Mouse (Mus musculus) heart, embryonic 11.5 days (tissue): Measurements from ENCODE around the gene Galnt14. TPM values are rescaled to one million over a fixed set of nuclear protein-coding genes. Genes with fewer than 3 reads are reported as not detected.

Source experiments
- ATAC-seq: fragments of 200-750 bp; cut with Nextera tagmentation; replicated peaks from 2 replicates; pipeline ENCODE4 v1.8.0; 2017; ENCODE audit warnings: moderate library complexity; ENCODE audit not compliant: insufficient number of reproducible peaks, low FRiP score, low TSS enrichment
- H3K27ac ChIP-seq: fragments of 300-500 bp; sonication (generic); 2 replicates; pipeline ENCODE4 v1.5.1; 2014; ENCODE audit warnings: mild to moderate bottlenecking, low read depth, low read length
- H3K27me3 ChIP-seq: fragments of 300-500 bp; sonication (generic); 2 replicates; pipeline ENCODE4 v1.6.1; 2014; ENCODE audit warnings: mild to moderate bottlenecking, low read length, mixed read lengths; ENCODE audit not compliant: control insufficient read depth, insufficient read depth
- H3K36me3 ChIP-seq: fragments of 300-500 bp; sonication (generic); 2 replicates; pipeline ENCODE4 v1.6.1; 2014; ENCODE audit warnings: mild to moderate bottlenecking, low read length, moderate library complexity, mixed read lengths; ENCODE audit not compliant: control insufficient read depth, insufficient read depth
- H3K4me1 ChIP-seq: fragments of 300-500 bp; sonication (generic); 2 replicates; pipeline ENCODE4 v1.6.1; 2014; ENCODE audit warnings: low read length; ENCODE audit not compliant: control insufficient read depth, insufficient read depth
- H3K4me2 ChIP-seq: fragments of 300-500 bp; sonication (generic); 2 replicates; pipeline ENCODE4 v1.6.1; 2014; ENCODE audit warnings: mild to moderate bottlenecking, moderate library complexity
- H3K4me3 ChIP-seq: fragments of 300-500 bp; sonication (generic); 2 replicates; pipeline ENCODE4 v1.5.1; 2014; ENCODE audit warnings: low read depth, low read length
- H3K9ac ChIP-seq: fragments of 300-500 bp; sonication (generic); 2 replicates; pipeline ENCODE4 v1.6.1; 2014; ENCODE audit warnings: mild to moderate bottlenecking, low read depth, low read length, moderate library complexity
- H3K9me3 ChIP-seq: fragments of 300-500 bp; sonication (generic); replicated peaks from 2 replicates; pipeline ENCODE4 v1.6.1; 2016; ENCODE audit warnings: low read length; ENCODE audit not compliant: control insufficient read depth
- WGBS: fragments of 180-500 bp; shearing (Covaris S2); extraction: QIAGEN DNeasy Blood & Tissue Kit; methylation state at CpG from one replicate; pipeline ENCODE4 v1.1.7; 2014; ENCODE audit not compliant: insufficient replicate concordance; 5-methylcytosine and 5-hydroxymethylcytosine counted together
- polyA plus RNA-seq: library from polyadenylated mRNA; unstranded; fragments of >200 nt; fragmentation: Nextera tagmentation; extraction: Ambion mirVana; gene quantifications from 2 replicates; pipeline ENCODE4 v1.2.1, GENCODE M21; 2014

The Galnt14 gene
- polyA plus RNA-seq, 1 experiment from 2014 or later = 2.1 TPM

GRCm38 (mm10) chr17:73572440-73572839 lies 137.8 kb downstream of the Galnt14 start:
- H3K4me3 ChIP-seq = no peak overlapping the region
- peaks cover 13% of the 10 kb centered on the region; the same call in 1 of the 2 replicates for H3K4me1 ChIP-seq
- H3K4me2 ChIP-seq = no peak overlapping the region
- no peak overlapping the region for H3K27ac ChIP-seq
- H3K36me3 ChIP-seq = no peaks in the 10 kb centered on the region
- ATAC-seq = no peak
- no peak overlapping the region for H3K9ac ChIP-seq
- H3K9me3 ChIP-seq = no peaks in the 10 kb centered on the region
- 71% methylated on average over 5 of the region's 5 CpGs for WGBS
- H3K27me3 ChIP-seq = no peaks in the 10 kb centered on the region

GRCm38 (mm10) chr17:73571961-73572360 lies 138.3 kb downstream of the Galnt14 start:
- WGBS = 62% methylated on average over 4 of the region's 4 CpGs
- no peaks in the 10 kb centered on the region for H3K9me3 ChIP-seq
- no peak overlapping the region for H3K9ac ChIP-seq
- H3K4me3 ChIP-seq = no peak overlapping the region
- no peaks in the 10 kb centered on the region for H3K27me3 ChIP-seq
- no peak overlapping the region for H3K4me2 ChIP-seq
- H3K27ac ChIP-seq = no peak overlapping the region
- no peak for ATAC-seq
- H3K36me3 ChIP-seq = no peaks in the 10 kb centered on the region
- peaks cover 13% of the 10 kb centered on the region; the same call in 1 of the 2 replicates for H3K4me1 ChIP-seq

- Histone ChIP-seq H3K4me3 (no peak overlapping the region), H3K4me2 (no peak overlapping the region), H3K9ac (no peak overlapping the region), H3K27me3 (no peaks in the 10 kb centered on the region), H3K36me3 (no peaks in the 10 kb centered on the region), H3K9me3 (no peaks in the 10 kb centered on the region), H3K27ac (no peak overlapping the region), H3K4me1 (0 out of 2 replicates have a peak, but pooled peaks cover under 1% of the 10 kb centered on the region)
- no peak for ATAC-seq
- 67% methylated on average over 9 of the region's 9 CpGs for WGBS
Observed at GRCm38 (mm10) chr17:73568204-73568603, 142.0 kb downstream of the Galnt14 start.

GRCm38 (mm10) chr17:73561149-73561548 lies 149.1 kb downstream of the Galnt14 start:
- no peak overlapping the region for H3K4me2 ChIP-seq
- no peak overlapping the region for H3K9ac ChIP-seq
- no peaks in the 10 kb centered on the region for H3K9me3 ChIP-seq
- no peak overlapping the region for H3K4me3 ChIP-seq
- no peaks in the 10 kb centered on the region for H3K27me3 ChIP-seq
- no peak overlapping the region for H3K27ac ChIP-seq
- ATAC-seq = no peak
- H3K36me3 ChIP-seq = no peaks in the 10 kb centered on the region
- no peaks in the 10 kb centered on the region for H3K4me1 ChIP-seq
- WGBS = 49% methylated on average over 3 of the region's 3 CpGs

GRCm38 (mm10) chr17:73560208-73560784 lies 150.0 kb downstream of the Galnt14 start:
- ATAC-seq = no peak
- H3K36me3 ChIP-seq = no peaks in the 10 kb centered on the region
- no peak overlapping the region for H3K4me2 ChIP-seq
- no peak overlapping the region for H3K27ac ChIP-seq
- WGBS = 64% methylated on average over 5 of the region's 5 CpGs
- no peaks in the 10 kb centered on the region for H3K27me3 ChIP-seq
- no peak overlapping the region for H3K9ac ChIP-seq
- no peak overlapping the region for H3K4me3 ChIP-seq
- H3K9me3 ChIP-seq = no peaks in the 10 kb centered on the region
- H3K4me1 ChIP-seq = no peaks in the 10 kb centered on the region

GRCm38 (mm10) chr17:73559498-73559897 lies 150.8 kb downstream of the Galnt14 start:
- Histone ChIP-seq H3K4me2 (no peak overlapping the region), H3K36me3 (no peaks in the 10 kb centered on the region), H3K27ac (no peak overlapping the region), H3K4me1 (no peaks in the 10 kb centered on the region), H3K9me3 (no peaks in the 10 kb centered on the region), H3K4me3 (no peak overlapping the region), H3K27me3 (no peaks in the 10 kb centered on the region), H3K9ac (no peak overlapping the region)
- no peak for ATAC-seq
- WGBS = 64% methylated on average over 4 of the region's 4 CpGs

GRCm38 (mm10) chr17:73557101-73557500 lies 153.2 kb downstream of the Galnt14 start:
- 59% methylated on average over 3 of the region's 3 CpGs for WGBS
- Histone ChIP-seq H3K4me1 (no peaks in the 10 kb centered on the region), H3K27ac (no peak overlapping the region), H3K36me3 (no peaks in the 10 kb centered on the region), H3K4me3 (no peak overlapping the region), H3K4me2 (no peak overlapping the region), H3K9me3 (no peaks in the 10 kb centered on the region), H3K27me3 (no peaks in the 10 kb centered on the region), H3K9ac (no peak overlapping the region)
- ATAC-seq = no peak

GRCm38 (mm10) chr17:73556436-73556835 lies 153.8 kb downstream of the Galnt14 start:
- Histone ChIP-seq H3K9me3 (no peaks in the 10 kb centered on the region), H3K36me3 (no peaks in the 10 kb centered on the region), H3K27me3 (no peaks in the 10 kb centered on the region), H3K4me2 (no peak overlapping the region), H3K27ac (no peak overlapping the region), H3K9ac (no peak overlapping the region), H3K4me1 (no peaks in the 10 kb centered on the region), H3K4me3 (no peak overlapping the region)
- 86% methylated on average over 2 of the region's 2 CpGs for WGBS
- ATAC-seq = no peak

GRCm38 (mm10) chr17:73554668-73555067 lies 155.6 kb downstream of the Galnt14 start:
- Histone ChIP-seq H3K4me3 (no peak overlapping the region), H3K9ac (no peak overlapping the region), H3K27ac (no peak overlapping the region), H3K27me3 (no peaks in the 10 kb centered on the region), H3K36me3 (no peaks in the 10 kb centered on the region), H3K4me1 (no peaks in the 10 kb centered on the region), H3K4me2 (no peak overlapping the region), H3K9me3 (no peaks in the 10 kb centered on the region)
- 77% methylated on average over 4 of the region's 4 CpGs for WGBS
- ATAC-seq = no peak
